Mouse (Mus musculus): ENCODE data around the gene Rbmxl2.

Rbmxl2 gene

GRCm38 (mm10) chr7:107209204-107209860 is at the start of gene Rbmxl2:
Gene Rbmxl2 (plus strand): TSS chr7:107209445.
- DNase-seq (ENCODE audit: low spot score in 2 of 2), result no peak

GRCm38 (mm10) chr7:107166690-107167089 is 42.6 kb upstream of the Rbmxl2 start, which contains the start of gene Nlrp14:
Gene Nlrp14 (plus strand): TSS chr7:107166990.
- DNase-seq (ENCODE audit: low spot score in 2 of 2), result no peak

DNA sequence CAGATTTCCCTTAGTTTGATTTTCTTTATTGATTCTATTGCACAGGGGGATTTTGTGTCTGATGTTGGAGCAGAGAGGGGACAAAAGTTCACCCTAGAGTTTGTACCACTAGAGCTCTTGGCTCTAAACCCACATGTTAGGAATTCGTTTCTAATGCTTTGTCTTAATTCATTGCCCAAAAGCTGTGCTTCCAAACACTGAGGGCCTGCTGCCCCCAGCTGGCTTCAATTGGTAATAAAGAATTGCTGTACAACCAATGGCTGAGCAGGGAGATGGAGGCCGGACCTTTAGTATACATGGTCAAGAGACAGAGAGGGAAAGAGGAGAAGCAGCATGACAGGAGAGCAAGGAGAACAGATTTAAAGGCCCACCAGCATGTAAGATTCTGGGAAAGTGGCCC is 28.8 kb upstream of the Rbmxl2 start:
- DNase-seq (ENCODE audit: low spot score in 2 of 2), result no peak

GRCm38 (mm10) chr7:107201817-107202216 is 7.4 kb upstream of the Rbmxl2 start:
- no peak for DNase-seq (ENCODE audit: low spot score in 2 of 2)

GRCm38 (mm10) chr7:107207843-107208242 is 1.4 kb upstream of the Rbmxl2 start:
- DNase-seq (ENCODE audit: low spot score in 2 of 2), result no peak

DNA sequence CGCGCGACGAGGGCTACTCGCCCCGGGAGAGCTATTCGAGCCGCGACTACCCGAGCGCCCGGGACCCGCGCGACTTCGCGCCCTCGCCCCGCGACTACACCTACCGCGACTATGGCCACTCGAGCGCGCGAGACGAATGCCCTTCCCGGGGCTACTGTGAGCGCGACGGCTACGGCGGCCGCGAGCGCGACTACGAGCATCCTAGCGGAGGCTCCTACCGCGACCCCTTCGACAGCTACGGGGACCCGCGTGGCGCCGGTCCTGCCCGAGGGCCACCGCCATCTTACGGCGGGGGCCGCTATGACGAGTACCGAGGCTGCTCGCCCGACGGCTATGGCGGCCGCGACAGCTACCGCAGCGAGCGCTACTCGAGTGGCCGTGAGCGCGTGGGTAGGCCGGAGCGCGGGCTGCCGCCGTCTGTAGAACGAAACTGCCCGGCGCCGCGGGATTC is 906 bp downstream of the Rbmxl2 start:
- no peak for DNase-seq (ENCODE audit: low spot score in 2 of 2)

DNA sequence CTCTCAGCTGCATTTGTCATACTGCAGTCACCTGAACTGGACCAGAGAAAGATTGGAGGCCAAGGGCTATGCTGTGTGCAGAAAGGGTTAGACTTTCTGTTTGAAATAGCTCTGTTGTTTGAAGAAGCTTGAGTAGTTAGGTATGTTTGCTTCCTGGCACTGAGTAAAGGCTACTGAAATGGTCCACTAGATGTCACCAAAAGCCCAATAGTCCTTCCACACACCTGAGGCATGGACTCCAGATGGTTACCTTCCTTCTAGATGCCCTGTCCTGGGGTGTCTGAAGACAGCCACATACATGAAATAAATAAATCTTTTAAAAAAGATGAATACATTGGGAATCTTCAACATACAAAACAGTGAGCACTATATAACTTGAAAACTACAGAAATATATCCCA is 6.5 kb downstream of the Rbmxl2 start:
- DNase-seq (ENCODE audit: low spot score in 2 of 2), result no peak

DNA sequence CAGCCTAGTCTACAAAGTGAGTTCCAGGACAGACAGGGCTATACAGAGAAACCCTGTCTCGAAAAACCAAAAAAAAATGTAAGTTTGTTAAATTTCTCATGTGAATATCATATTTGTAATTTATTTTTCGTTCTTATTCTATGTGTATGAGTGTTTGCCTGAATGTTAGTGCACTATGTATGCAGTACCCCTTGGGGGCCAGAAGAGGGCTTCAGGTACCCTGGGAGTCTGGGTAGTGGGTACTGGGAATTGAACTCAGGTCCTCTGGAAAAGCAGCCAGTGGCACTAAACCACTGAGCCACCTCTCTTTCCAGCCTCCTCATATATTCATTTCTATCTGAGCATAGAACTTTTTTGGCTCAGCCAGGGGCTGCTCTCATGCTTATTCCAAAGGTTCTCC is 7.6 kb downstream of the Rbmxl2 start:
- no peak for DNase-seq (ENCODE audit: low spot score in 2 of 2)

- no peak for DNase-seq (ENCODE audit: low spot score in 2 of 2)
Measured at GRCm38 (mm10) chr7:107236854-107237253, 27.6 kb downstream of the Rbmxl2 start.

GRCm38 (mm10) chr7:107237498-107237897 is 28.3 kb downstream of the Rbmxl2 start:
- DNase-seq (ENCODE audit: low spot score in 2 of 2), result no peak

DNA sequence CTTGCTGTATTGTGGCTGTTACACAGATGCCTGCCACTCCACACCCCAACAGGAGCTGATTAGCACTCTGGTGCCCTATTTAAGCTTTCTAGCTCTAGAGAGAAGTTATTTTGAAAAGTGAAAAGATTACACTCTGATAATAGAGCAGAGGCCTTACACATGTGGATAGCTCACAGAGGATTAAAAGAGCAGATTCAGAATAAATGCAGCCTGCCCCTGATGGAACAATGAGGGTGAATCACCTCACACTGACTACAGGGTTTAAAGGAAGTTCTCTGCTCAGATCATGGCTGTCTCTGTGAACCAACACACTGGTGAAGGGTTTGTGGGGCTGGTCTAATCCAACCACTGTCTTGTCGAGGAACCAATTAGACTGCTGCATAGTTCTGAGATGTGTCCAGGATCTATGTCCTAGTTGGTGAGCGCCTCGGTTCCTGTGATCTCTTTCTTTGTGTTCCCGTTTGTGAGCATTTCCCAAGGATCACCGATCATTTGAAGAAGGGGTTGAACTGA is 32.2 kb downstream of the Rbmxl2 start:
- no peak for DNase-seq (ENCODE audit: low spot score in 2 of 2)

- DNase-seq (ENCODE audit: low spot score in 2 of 2), result no peak
Measured at GRCm38 (mm10) chr7:107250211-107250985, 41.2 kb downstream of the Rbmxl2 start.

GRCm38 (mm10) chr7:107253355-107253754 is 44.1 kb downstream of the Rbmxl2 start:
- no peak for DNase-seq (ENCODE audit: low spot score in 2 of 2)

DNA sequence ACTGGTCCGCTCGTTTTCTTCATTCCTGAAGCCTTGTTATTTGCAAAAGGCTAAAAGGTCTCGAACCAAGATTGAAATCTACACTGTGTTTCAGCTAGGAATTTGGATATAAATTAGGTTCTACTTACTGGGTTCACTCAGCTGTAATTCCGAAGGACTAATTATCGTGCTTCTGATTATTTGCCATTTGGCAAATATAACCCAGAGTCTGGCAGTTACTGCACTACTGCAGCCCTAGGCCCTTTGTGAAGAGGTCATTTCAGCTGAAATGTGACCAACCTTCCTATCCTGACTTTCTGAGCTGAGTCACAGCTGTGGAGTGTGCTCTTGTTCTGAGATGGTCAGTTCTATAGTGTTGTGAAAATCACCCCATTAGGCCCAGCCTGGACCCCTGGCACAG is 50.7 kb downstream of the Rbmxl2 start:
- no peak for DNase-seq (ENCODE audit: low spot score in 2 of 2)

Measured in spleen, postnatal 10 days (tissue).